Mouse (Mus musculus) forebrain, postnatal 0 days (tissue): Measurements from ENCODE around the gene Fam129b. TPM values are rescaled to one million over a fixed set of nuclear protein-coding genes. Genes with fewer than 3 reads are reported as not detected.

Source experiments
- ATAC-seq: fragments of 200-750 bp; cut with Nextera tagmentation; 2 replicates; pipeline ENCODE4 v1.8.0; 2017; ENCODE audit warnings: mild to moderate bottlenecking, moderate library complexity
- DNase-seq: peaks from one replicate; pipeline ENCODE4 v3.0.0-alpha.2; 2015
- H3K27ac ChIP-seq: fragments of 300-500 bp; sonication (generic); 2 replicates; pipeline ENCODE4 v1.5.1; 2014; ENCODE audit warnings: low read depth, mild to moderate bottlenecking, antibody characterized with exemption, low read length, moderate library complexity, mixed read lengths
- H3K27me3 ChIP-seq: fragments of 300-500 bp; sonication (generic); 2 replicates; pipeline ENCODE4 v1.6.1; 2014; ENCODE audit warnings: mild to moderate bottlenecking, low read length, mixed read lengths; ENCODE audit not compliant: insufficient read depth
- H3K36me3 ChIP-seq: fragments of 300-500 bp; sonication (generic); 2 replicates; pipeline ENCODE4 v1.6.1; 2014; ENCODE audit warnings: mild to moderate bottlenecking, moderate library complexity; ENCODE audit not compliant: insufficient read depth
- H3K4me1 ChIP-seq: fragments of 300-500 bp; sonication (generic); 2 replicates; pipeline ENCODE4 v1.6.1; 2014; ENCODE audit warnings: antibody characterized with exemption; ENCODE audit not compliant: insufficient read depth
- H3K4me2 ChIP-seq: fragments of 300-500 bp; sonication (generic); 2 replicates; pipeline ENCODE4 v1.6.1; 2014; ENCODE audit warnings: low read depth, mild to moderate bottlenecking, moderate library complexity
- H3K4me3 ChIP-seq: fragments of 300-500 bp; sonication (generic); 2 replicates; pipeline ENCODE4 v1.5.1; 2014; ENCODE audit warnings: low read depth, low read length, mixed read lengths
- H3K9ac ChIP-seq: fragments of 300-500 bp; sonication (generic); 2 replicates; pipeline ENCODE4 v1.6.1; 2014; ENCODE audit warnings: mild to moderate bottlenecking
- H3K9me3 ChIP-seq: fragments of 300-500 bp; sonication (generic); 2 replicates; pipeline ENCODE4 v1.6.1; 2016; ENCODE audit warnings: low read length
- CTCF ChIP-seq: sonication (generic); IDR thresholded peaks from 2 replicates; pipeline ENCODE4 v1.5.1; 2016; ENCODE audit warnings: antibody characterized with exemption, control low read depth, low read depth
- WGBS: fragments of 180-500 bp; shearing (Covaris S2); extraction: QIAGEN DNeasy Blood & Tissue Kit; methylation state at CpG from one replicate; pipeline ENCODE4 v1.1.7; 2014; 5-methylcytosine and 5-hydroxymethylcytosine counted together
- polyA plus RNA-seq: library from polyadenylated mRNA; unstranded; fragments of >200 nt; fragmentation: Nextera tagmentation; extraction: Ambion mirVana; gene quantifications from 2 replicates; pipeline ENCODE4 v1.2.1, GENCODE M21; 2015
- total RNA-seq: library from RNA; depleted of rRNA; stranded (reverse); fragments of >200 nt; gene quantifications from 2 replicates; pipeline ENCODE4 v1.2.3, GENCODE M21; 2014; rRNA removed

Fam129b gene
- total RNA-seq (38.1 and 43.9 TPM in 2 replicates), polyA plus RNA-seq (26.6 and 27.7 TPM in 2 replicates)

- no peak for TF ChIP-seq CTCF
- Histone ChIP-seq H3K27me3 (no peaks in the 10 kb centered on the region), H3K9ac (peak within 1 kb of the TSS; percentile 96), H3K36me3 (no peaks in the 10 kb centered on the region), H3K4me1 (peaks cover 23% of the 10 kb centered on the region), H3K4me3 (peak within 1 kb of the TSS; percentile 85), H3K9me3 (no peaks in the 10 kb centered on the region), H3K27ac (peak within 1 kb of the TSS; percentile 95), H3K4me2 (peak within 1 kb of the TSS; percentile 91)
- 4% methylated on average over 64 of the region's 68 CpGs for WGBS
- peak; percentile 88 for DNase-seq
- ATAC-seq, result peak; percentile 87
Measured at GRCm38 (mm10) chr2:32875675-32876489, at the start of gene Fam129b. TSS of gene Fam129b (plus strand) at chr2:32876114.

GRCm38 (mm10) chr2:32828979-32829676, 46.8 kb upstream of the Fam129b start:
- H3K4me1 ChIP-seq, result no peaks in the 10 kb centered on the region
- H3K27me3 ChIP-seq, result no peaks in the 10 kb centered on the region
- no peak overlapping the region for H3K4me3 ChIP-seq
- H3K9me3 ChIP-seq, result no peaks in the 10 kb centered on the region
- TF ChIP-seq CTCF, result no peak
- 77% methylated on average over 11 of the region's 11 CpGs for WGBS
- no peak overlapping the region for H3K4me2 ChIP-seq
- H3K36me3 ChIP-seq, result peaks cover 4% of the 10 kb centered on the region; the same call in 1 of the 2 replicates
- no peak overlapping the region for H3K27ac ChIP-seq
- H3K9ac ChIP-seq, result no peak overlapping the region
- DNase-seq, result no peak
- ATAC-seq, result no peak

- no peak overlapping the region for H3K9ac ChIP-seq
- no peak overlapping the region for H3K4me3 ChIP-seq
- peaks cover 4% of the 10 kb centered on the region; the same call in 1 of the 2 replicates for H3K36me3 ChIP-seq
- no peaks in the 10 kb centered on the region for H3K9me3 ChIP-seq
- no peaks in the 10 kb centered on the region for H3K4me1 ChIP-seq
- no peak for ATAC-seq
- no peak for TF ChIP-seq CTCF
- 62% methylated on average over 7 of the region's 7 CpGs for WGBS
- no peaks in the 10 kb centered on the region for H3K27me3 ChIP-seq
- H3K27ac ChIP-seq, result 0 out of 2 replicates have a peak overlapping the region, but pooled peaks have one; percentile 9
- no peak for DNase-seq
- no peak overlapping the region for H3K4me2 ChIP-seq
Measured at GRCm38 (mm10) chr2:32834496-32834895, 41.4 kb upstream of the Fam129b start.

- no peaks in the 10 kb centered on the region for H3K9me3 ChIP-seq
- DNase-seq (no peak), ATAC-seq (no peak)
- H3K4me1 ChIP-seq, result no peaks in the 10 kb centered on the region
- no peaks in the 10 kb centered on the region for H3K27me3 ChIP-seq
- no peak overlapping the region for H3K9ac ChIP-seq
- H3K36me3 ChIP-seq, result 0 out of 2 replicates have a peak, but pooled peaks cover 7% of the 10 kb centered on the region
- H3K27ac ChIP-seq, result no peak overlapping the region
- TF ChIP-seq CTCF, result no peak
- H3K4me2 ChIP-seq, result no peak overlapping the region
- H3K4me3 ChIP-seq, result no peak overlapping the region
Measured at GRCm38 (mm10) chr2:32835588-32835987, 40.3 kb upstream of the Fam129b start.

GRCm38 (mm10) chr2:32838147-32838884, 37.6 kb upstream of the Fam129b start:
- ATAC-seq, result no peak
- H3K4me3 ChIP-seq, result no peak overlapping the region
- WGBS, result 68% methylated on average over 9 of the region's 9 CpGs
- H3K4me1 ChIP-seq, result no peaks in the 10 kb centered on the region
- H3K27ac ChIP-seq, result no peak overlapping the region
- 0 out of 2 replicates have a peak, but pooled peaks cover 12% of the 10 kb centered on the region for H3K36me3 ChIP-seq
- TF ChIP-seq CTCF, result no peak
- DNase-seq, result no peak
- no peaks in the 10 kb centered on the region for H3K9me3 ChIP-seq
- no peak overlapping the region for H3K9ac ChIP-seq
- no peaks in the 10 kb centered on the region for H3K27me3 ChIP-seq
- no peak overlapping the region for H3K4me2 ChIP-seq

GRCm38 (mm10) chr2:32839261-32839660, 36.7 kb upstream of the Fam129b start:
- no peaks in the 10 kb centered on the region for H3K9me3 ChIP-seq
- 81% methylated on average over 2 of the region's 2 CpGs for WGBS

More at GRCm38 (mm10) chr2:32839261-32839660, 36.7 kb upstream of the Fam129b start:
- H3K9ac ChIP-seq, result no peak overlapping the region
- H3K36me3 ChIP-seq, result 0 out of 2 replicates have a peak, but pooled peaks cover 12% of the 10 kb centered on the region
- DNase-seq, result no peak
- H3K27me3 ChIP-seq, result no peaks in the 10 kb centered on the region
- no peak for ATAC-seq
- TF ChIP-seq CTCF, result no peak
- H3K4me1 ChIP-seq, result no peaks in the 10 kb centered on the region; the same call in 1 of the 2 replicates
- H3K27ac ChIP-seq, result no peak overlapping the region
- H3K4me3 ChIP-seq, result no peak overlapping the region
- no peak overlapping the region for H3K4me2 ChIP-seq
